Mouse (Mus musculus) heart, postnatal 0 days (tissue): ENCODE data around the gene Vmn2r20. TPM values are rescaled to one million over a fixed set of nuclear protein-coding genes. Genes with fewer than 3 reads are reported as not detected.
"Not testable (repeated sequence)": the region's sequence is repeated elsewhere in the genome, so short reads cannot be mapped to it uniquely, and the experiment has no call there.

Experiments used
- ATAC-seq: fragments of 200-750 bp; cut with Nextera tagmentation; 2 replicates; pipeline ENCODE4 v1.8.0; 2017; ENCODE audit warnings: low read depth, moderate number of reproducible peaks, moderate library complexity; ENCODE audit not compliant: insufficient read depth
- DNase-seq: peaks from one replicate; pipeline ENCODE4 v3.0.0-alpha.2; 2016; ENCODE audit warnings: low spot score
- H3K27ac ChIP-seq: fragments of 300-500 bp; sonication (generic); 2 replicates; pipeline ENCODE4 v1.5.1; 2014; ENCODE audit warnings: low read depth, mild to moderate bottlenecking
- H3K27me3 ChIP-seq: fragments of 300-500 bp; sonication (generic); 2 replicates; pipeline ENCODE4 v1.6.1; 2014; ENCODE audit warnings: low read length, mixed read lengths; ENCODE audit not compliant: control insufficient read depth, insufficient read depth
- H3K36me3 ChIP-seq: fragments of 300-500 bp; sonication (generic); replicated peaks from 2 replicates; pipeline ENCODE4 v1.6.1; 2014; ENCODE audit warnings: low read length, mixed read lengths; ENCODE audit not compliant: control insufficient read depth, insufficient read depth
- H3K4me1 ChIP-seq: fragments of 300-500 bp; sonication (generic); 2 replicates; pipeline ENCODE4 v1.6.1; 2014; ENCODE audit warnings: antibody characterized with exemption; ENCODE audit not compliant: control insufficient read depth, insufficient read depth
- H3K4me2 ChIP-seq: fragments of 300-500 bp; sonication (generic); 2 replicates; pipeline ENCODE4 v1.6.1; 2014; ENCODE audit warnings: low read depth, mild to moderate bottlenecking, low read length, moderate library complexity
- H3K4me3 ChIP-seq: fragments of 300-500 bp; sonication (generic); 2 replicates; pipeline ENCODE4 v1.5.1; 2014; ENCODE audit warnings: low read depth, low read length
- H3K9ac ChIP-seq: fragments of 300-500 bp; sonication (generic); replicated peaks from 2 replicates; pipeline ENCODE4 v1.6.1; 2014; ENCODE audit warnings: low read depth, low read length, mixed read lengths
- H3K9me3 ChIP-seq: fragments of 300-500 bp; sonication (generic); replicated peaks from 2 replicates; pipeline ENCODE4 v1.6.1; 2016; ENCODE audit warnings: low read length; ENCODE audit not compliant: control insufficient read depth
- CTCF ChIP-seq: IDR thresholded peaks from 2 replicates; pipeline ENCODE4 v1.5.1; 2016; ENCODE audit warnings: antibody characterized with exemption, control low read depth, low read depth
- EP300 ChIP-seq: IDR thresholded peaks from 2 replicates; pipeline ENCODE4 v1.6.1; 2016; ENCODE audit warnings: antibody characterized with exemption, low read depth
- WGBS: fragments of 180-500 bp; shearing (Covaris S2); extraction: QIAGEN DNeasy Blood & Tissue Kit; methylation state at CpG from one replicate; pipeline ENCODE4 v1.1.7; 2014; 5-methylcytosine and 5-hydroxymethylcytosine counted together
- polyA plus RNA-seq: library from polyadenylated mRNA; unstranded; fragments of >200 nt; fragmentation: Nextera tagmentation; extraction: Ambion mirVana; gene quantifications from 2 replicates; pipeline ENCODE4 v1.2.1, GENCODE M21; 2015
- total RNA-seq: library from RNA; depleted of rRNA; stranded (reverse); fragments of >200 nt; gene quantifications from 2 replicates; pipeline ENCODE4 v1.2.3, GENCODE M21; 2014; ENCODE audit warnings: low replicate concordance; rRNA removed

The Vmn2r20 gene
- total RNA-seq (not detected in 2 replicates), polyA plus RNA-seq (not detected in 2 replicates)

GRCm38 (mm10) chr6:123418016-123418415 is at the start of gene Vmn2r20:
Gene Vmn2r20 (minus strand): TSS chr6:123418116.
- WGBS: no CpG with 5 or more reads among the region's 4 CpGs
- H3K4me1 ChIP-seq, H3K9me3 ChIP-seq, DNase-seq, H3K27ac ChIP-seq, H3K4me3 ChIP-seq, H3K36me3 ChIP-seq, H3K4me2 ChIP-seq, H3K9ac ChIP-seq, ATAC-seq, H3K27me3 ChIP-seq: not testable (repeated sequence)

- H3K4me1 ChIP-seq, DNase-seq, H3K4me3 ChIP-seq, H3K36me3 ChIP-seq, H3K4me2 ChIP-seq, H3K9me3 ChIP-seq, ATAC-seq, H3K27me3 ChIP-seq, H3K27ac ChIP-seq, H3K9ac ChIP-seq: not testable (repeated sequence)
- no CpG with 5 or more reads among the region's 1 CpGs for WGBS
Observed at GRCm38 (mm10) chr6:123424413-123424812, 6.5 kb upstream of the Vmn2r20 start.

- WGBS: no CpG with 5 or more reads among the region's 8 CpGs
- not testable (repeated sequence) for DNase-seq, H3K27ac ChIP-seq, H3K9me3 ChIP-seq, H3K4me2 ChIP-seq, H3K4me3 ChIP-seq, H3K4me1 ChIP-seq, H3K9ac ChIP-seq, ATAC-seq, H3K36me3 ChIP-seq, H3K27me3 ChIP-seq
Observed at GRCm38 (mm10) chr6:123406918-123407665, 10.8 kb downstream of the Vmn2r20 start.

GRCm38 (mm10) chr6:123388824-123389223 is 29.1 kb downstream of the Vmn2r20 start:
- H3K36me3 ChIP-seq, H3K4me2 ChIP-seq, H3K9ac ChIP-seq, H3K27ac ChIP-seq, H3K4me1 ChIP-seq, H3K9me3 ChIP-seq, DNase-seq, H3K27me3 ChIP-seq, H3K4me3 ChIP-seq, ATAC-seq: not testable (repeated sequence)

GRCm38 (mm10) chr6:123346141-123346540 is 71.8 kb downstream of the Vmn2r20 start:
- H3K27me3 ChIP-seq: no peaks in the 10 kb centered on the region
- ATAC-seq (no peak), DNase-seq (no peak)
- no peak overlapping the region for H3K4me3 ChIP-seq
- WGBS: 73% methylated on average over 1 of the region's 1 CpGs
- no peaks in the 10 kb centered on the region for H3K9me3 ChIP-seq
- H3K4me2 ChIP-seq: no peak overlapping the region
- TF ChIP-seq EP300 (no peak), CTCF (no peak)
- H3K36me3 ChIP-seq: no peaks in the 10 kb centered on the region
- H3K9ac ChIP-seq: no peak overlapping the region
- no peak overlapping the region for H3K27ac ChIP-seq
- H3K4me1 ChIP-seq: no peaks in the 10 kb centered on the region

- H3K36me3 ChIP-seq: no peaks in the 10 kb centered on the region
- H3K4me1 ChIP-seq: no peaks in the 10 kb centered on the region
- no peak for DNase-seq
- no peaks in the 10 kb centered on the region for H3K27me3 ChIP-seq
- H3K4me3 ChIP-seq: no peak overlapping the region
- TF ChIP-seq CTCF (no peak), EP300 (no peak)
- no peak overlapping the region for H3K9ac ChIP-seq
- no peak overlapping the region for H3K27ac ChIP-seq
- H3K4me2 ChIP-seq: no peak overlapping the region
- no peaks in the 10 kb centered on the region for H3K9me3 ChIP-seq
- ATAC-seq: no peak
Observed at GRCm38 (mm10) chr6:123340093-123340492, 77.8 kb downstream of the Vmn2r20 start.
